Mouse (Mus musculus) embryonic fibroblast, embryonic 13.5 days (primary cell): ENCODE measurements around the gene Acnat1. TPM values are rescaled to one million over a fixed set of nuclear protein-coding genes. Genes with fewer than 3 reads are reported as not detected.
"Not testable (repeated sequence)": the region's sequence is repeated elsewhere in the genome, so short reads cannot be mapped to it uniquely, and the experiment has no call there.

Experiments
- H3K27ac ChIP-seq: 2 replicates; pipeline ENCODE4 v1.5.1; 2012; ENCODE audit warnings: low read length, control low read depth, inconsistent platforms; ENCODE audit not compliant: insufficient read depth
- H3K4me1 ChIP-seq: 2 replicates; pipeline ENCODE4 v1.6.1; 2011; ENCODE audit warnings: low read length; ENCODE audit not compliant: control insufficient read depth, insufficient read depth
- H3K4me3 ChIP-seq: 2 replicates; pipeline ENCODE4 v1.5.1; 2011; ENCODE audit warnings: mild to moderate bottlenecking, control low read depth, low read length; ENCODE audit not compliant: insufficient read depth
- CTCF ChIP-seq: IDR thresholded peaks from 2 replicates; pipeline ENCODE4 v1.5.1; 2011; ENCODE audit warnings: mild to moderate bottlenecking, control low read depth, low read length, moderate library complexity, borderline replicate concordance; ENCODE audit not compliant: insufficient read depth
- POLR2A ChIP-seq: IDR thresholded peaks from 2 replicates; pipeline ENCODE4 v1.6.1; 2011; ENCODE audit warnings: low read depth, mild to moderate bottlenecking, control low read depth, low read length, moderate library complexity
- polyA plus RNA-seq: library from polyadenylated mRNA; stranded (reverse); fragments of >200 nt; gene quantifications from 2 replicates; pipeline ENCODE4 v1.2.4, GENCODE M21; 2011; ENCODE audit warnings: low read depth; ENCODE audit not compliant: missing spikeins, insufficient read length

Gene Acnat1
- polyA plus RNA-seq, 1 experiment: not detected

DNA sequence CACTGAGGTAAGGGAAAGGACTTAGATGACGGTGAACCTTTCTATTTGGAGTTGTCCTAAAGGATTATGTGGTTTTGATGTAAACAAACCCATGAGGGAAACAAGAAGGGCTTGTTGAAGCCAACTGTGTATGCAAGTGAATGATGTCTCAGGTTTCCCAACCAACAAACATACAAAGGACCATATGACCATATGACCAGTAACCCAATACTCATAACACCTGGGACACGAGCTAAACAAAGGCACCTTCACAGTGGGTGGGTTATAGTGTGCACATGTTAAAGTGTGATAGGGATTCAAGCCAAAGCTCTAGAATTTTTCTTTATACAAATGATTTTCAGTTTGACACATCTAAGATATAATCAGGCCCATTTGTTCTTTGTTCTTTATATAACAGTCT, 17.5 kb downstream of the Acnat1 start:
- Histone ChIP-seq H3K4me1 (no peaks in the 10 kb centered on the region), H3K27ac (no peak overlapping the region), H3K4me3 (no peak overlapping the region)
- TF ChIP-seq CTCF (no peak), POLR2A (no peak)

DNA sequence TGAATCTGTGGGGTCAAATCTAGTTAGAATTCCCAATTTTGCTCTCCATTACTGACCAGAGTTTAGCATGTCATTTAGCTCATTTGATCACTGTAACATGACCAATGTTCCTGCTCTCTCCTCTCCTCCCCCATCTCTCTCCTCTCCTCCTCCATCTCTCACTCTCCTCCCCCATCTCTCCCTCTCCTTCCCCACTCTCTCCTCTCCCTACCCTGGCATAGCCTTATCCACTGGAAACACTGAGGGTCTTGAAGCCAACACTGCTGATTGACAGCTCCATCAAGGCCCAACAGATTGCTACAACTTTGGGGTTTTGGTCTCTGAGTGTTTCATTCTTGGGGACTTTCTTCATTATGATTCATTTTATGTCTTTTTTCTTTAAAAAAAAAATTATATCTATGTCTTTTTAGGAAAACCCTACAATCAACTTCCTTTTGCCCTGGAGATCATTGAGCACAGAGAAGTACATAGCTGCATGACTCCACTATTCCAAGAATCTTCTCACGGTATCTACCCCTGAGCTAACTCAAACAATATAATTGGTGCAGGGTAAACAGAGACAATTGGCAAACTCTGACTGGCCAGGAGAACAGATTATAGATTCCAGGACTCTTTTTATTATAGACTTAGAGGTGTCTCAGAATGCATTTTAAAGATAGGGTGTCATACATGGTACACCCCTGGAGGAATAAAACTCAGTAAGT, 21.7 kb downstream of the Acnat1 start:
- Histone ChIP-seq H3K4me3 (no peak overlapping the region), H3K4me1 (no peaks in the 10 kb centered on the region), H3K27ac (no peak overlapping the region)
- TF ChIP-seq POLR2A (no peak), CTCF (no peak)

DNA sequence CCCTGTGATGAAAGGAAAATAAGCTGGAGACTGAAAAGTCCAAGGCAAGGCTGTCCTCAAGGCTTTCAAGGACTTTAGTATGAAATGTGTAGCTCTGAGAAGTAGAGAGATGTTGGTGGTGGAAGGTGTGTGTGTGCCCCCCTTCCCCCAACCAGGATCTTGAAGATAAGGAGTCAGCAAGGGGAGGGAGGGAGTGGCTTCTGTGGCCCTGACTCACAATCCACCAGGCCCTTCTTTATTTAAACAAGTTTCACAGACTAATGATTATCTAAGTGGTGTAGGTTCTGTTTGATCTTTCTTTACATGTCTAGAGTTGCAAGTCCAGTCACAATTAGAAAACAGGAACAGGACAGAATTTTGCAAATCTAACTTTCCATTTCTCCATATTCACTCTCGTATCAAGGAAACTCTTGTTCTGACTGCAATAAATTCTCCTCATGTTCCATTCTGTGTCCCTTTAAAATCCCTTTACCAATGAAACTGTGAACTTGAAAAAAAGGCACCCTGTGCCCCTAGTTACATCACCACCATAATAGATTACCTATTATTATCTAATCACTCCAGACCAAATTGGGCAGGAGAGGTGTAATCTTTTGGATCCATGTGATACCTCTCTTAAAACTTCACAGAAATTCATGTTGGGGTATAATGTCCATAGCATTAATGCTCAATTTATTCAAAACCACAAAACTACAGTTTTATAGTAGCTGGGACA, 22.4 kb downstream of the Acnat1 start:
- not testable (repeated sequence) for H3K27ac ChIP-seq, H3K4me3 ChIP-seq, H3K4me1 ChIP-seq

DNA sequence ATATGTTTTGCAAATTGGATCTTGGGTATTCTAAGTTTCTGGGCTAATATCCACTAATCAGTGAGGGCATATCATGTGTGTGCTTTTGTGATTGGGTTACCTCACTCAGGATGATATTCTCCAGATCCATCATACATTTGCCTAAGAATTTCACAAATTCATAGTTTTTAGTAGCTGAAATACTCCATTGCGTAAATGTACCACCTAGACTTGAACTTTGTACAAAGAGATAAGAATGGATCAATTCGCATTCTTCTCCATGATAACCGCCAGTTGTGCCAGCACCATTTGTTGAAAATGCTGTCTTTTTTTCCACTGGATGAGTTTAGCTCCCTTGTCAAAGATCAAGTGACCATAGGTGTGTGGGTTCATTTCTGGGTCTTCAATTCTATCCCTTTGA, 36.7 kb downstream of the Acnat1 start:
- not testable (repeated sequence) for H3K4me3 ChIP-seq, H3K4me1 ChIP-seq, H3K27ac ChIP-seq

DNA sequence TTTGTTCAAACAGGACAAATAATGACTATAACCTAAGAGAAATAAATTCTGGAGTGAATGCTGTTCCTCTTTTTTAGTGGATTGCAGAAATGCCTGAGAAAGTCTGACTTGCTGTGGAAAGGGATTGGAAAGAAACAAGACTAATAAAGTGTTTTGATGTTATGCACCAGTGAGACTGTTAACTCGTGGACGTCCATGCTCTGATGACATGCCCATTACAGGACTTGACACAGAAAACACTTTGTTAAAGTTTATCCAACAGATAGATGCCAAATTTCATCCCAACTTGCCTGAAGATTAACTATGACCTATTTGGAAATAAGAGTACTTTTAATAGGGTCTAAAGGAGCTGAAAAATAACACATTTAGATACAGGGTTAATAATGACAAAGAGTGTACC, 63.6 kb downstream of the Acnat1 start:
- H3K4me3 ChIP-seq, H3K27ac ChIP-seq, H3K4me1 ChIP-seq: not testable (repeated sequence)

GRCm38 (mm10) chr4:49407957-49408356, 65.8 kb downstream of the Acnat1 start, which contains the start of gene Acnat2:
Gene Acnat2 (minus strand): TSS chr4:49408151.
- not testable (repeated sequence) for H3K4me3 ChIP-seq

More at GRCm38 (mm10) chr4:49407957-49408356, 65.8 kb downstream of the Acnat1 start, which contains the start of gene Acnat2:
- not testable (repeated sequence) for H3K27ac ChIP-seq, H3K4me1 ChIP-seq

Other genes with a start within 250 kb of the Acnat1 start
- gene Acnat2, start 65.8 kb downstream of the Acnat1 start, polyA plus RNA-seq: not detected in 2 replicates
- gene Baat, start 32.6 kb upstream of the Acnat1 start, polyA plus RNA-seq: not detected in 2 replicates
- 33.4 and 41.7 TPM in 2 replicates for gene Mrpl50, start 47.2 kb upstream of the Acnat1 start, polyA plus RNA-seq
- 5.0 and 7.1 TPM in 2 replicates for gene Zfp189, start 47.3 kb upstream of the Acnat1 start, polyA plus RNA-seq
- not detected in 2 replicates for gene Aldob, start 75.6 kb upstream of the Acnat1 start, polyA plus RNA-seq
- 7.1 and 9.6 TPM in 2 replicates for gene Tmem246, start 124.0 kb upstream of the Acnat1 start, polyA plus RNA-seq
- 60.5 and 62.5 TPM in 2 replicates for gene Rnf20, start 158.1 kb upstream of the Acnat1 start, polyA plus RNA-seq
- gene Ppp3r2, start 208.1 kb upstream of the Acnat1 start, polyA plus RNA-seq: not detected in 2 replicates